Mouse (Mus musculus) CH12.LX (cell line): ENCODE data around the gene Gpr84. TPM values are rescaled to one million over a fixed set of nuclear protein-coding genes. Genes with fewer than 3 reads are reported as not detected.

Source experiments
- DNase-seq: peaks from one replicate; pipeline ENCODE4 v3.0.0-alpha.2; 2013; ENCODE audit errors: extremely low read depth
- H3K27ac ChIP-seq: 2 replicates; pipeline ENCODE4 v1.5.1; 2012; ENCODE audit warnings: low read depth, mild to moderate bottlenecking, control low read depth, moderate library complexity; ENCODE audit not compliant: insufficient read depth
- H3K27me3 ChIP-seq: replicated peaks from 2 replicates; pipeline ENCODE3; 2012; ENCODE audit warnings: inconsistent platforms
- H3K36me3 ChIP-seq, 2 experiments: replicated peaks in 1 of 2; 2 replicates each; pipeline versions ENCODE3 to v1.6.1; 2012; ENCODE audit warnings: inconsistent platforms in 1 of 2, low read length in 1 of 2, mild to moderate bottlenecking in 1 of 2, mixed read lengths in 1 of 2, moderate library complexity in 1 of 2; ENCODE audit not compliant: control insufficient read depth in 1 of 2, insufficient read depth in 1 of 2
- H3K4me1 ChIP-seq, 2 experiments: 2 replicates each; pipeline ENCODE4 v1.6.1; 2012; ENCODE audit warnings: inconsistent platforms in 1 of 2, moderate library complexity in 1 of 2; ENCODE audit not compliant: insufficient read depth in 2 of 2, control insufficient read depth in 1 of 2
- H3K4me2 ChIP-seq: 2 replicates; pipeline ENCODE4 v1.6.1; 2012; ENCODE audit warnings: low read depth, mild to moderate bottlenecking, control low read depth; ENCODE audit not compliant: poor library complexity, insufficient read depth, severe bottlenecking
- H3K4me3 ChIP-seq, 3 experiments: fragments of 150-350 bp in 1 of 3; sonication (generic) in 1 of 3; replicated peaks in 1 of 3; 2 replicates each; pipeline versions ENCODE3 to v1.5.1; 2011 to 2012; ENCODE audit warnings: low read depth in 2 of 3, low read length in 2 of 3, mild to moderate bottlenecking in 2 of 3, moderate library complexity in 2 of 3, control low read depth in 1 of 3, improper control_type of control experiment in 1 of 3, inconsistent platforms in 1 of 3, mixed read lengths in 1 of 3; ENCODE audit not compliant: poor library complexity in 1 of 3
- H3K79me2 ChIP-seq: replicated peaks from 2 replicates; pipeline ENCODE4 v1.6.1; 2012; ENCODE audit warnings: mild to moderate bottlenecking, moderate library complexity; ENCODE audit not compliant: control insufficient read depth, poor library complexity, insufficient read depth, severe bottlenecking; ENCODE audit errors: extremely low read depth
- H3K9ac ChIP-seq: 2 replicates; pipeline ENCODE4 v1.6.1; 2012; ENCODE audit warnings: low read depth, mild to moderate bottlenecking, control low read depth, moderate library complexity; ENCODE audit not compliant: insufficient read depth
- H3K9me3 ChIP-seq: replicated peaks from 2 replicates; pipeline ENCODE3; 2012; ENCODE audit warnings: low read length, inconsistent platforms, mixed read lengths
- BHLHE40 ChIP-seq: IDR thresholded peaks from 2 replicates; pipeline ENCODE4 v1.6.1; 2011; ENCODE audit warnings: mild to moderate bottlenecking, low read depth, low read length, improper control_type of control experiment
- EP300 ChIP-seq: IDR thresholded peaks from 2 replicates; pipeline ENCODE4 v1.6.1; 2011; ENCODE audit warnings: low read length, improper control_type of control experiment
- ETS1 ChIP-seq: conservative IDR thresholded peaks from 2 replicates; pipeline ENCODE4 v1.6.1; 2012; ENCODE audit warnings: low read depth, mild to moderate bottlenecking, inconsistent platforms, low read length, improper control_type of control experiment, moderate library complexity
- KAT2A ChIP-seq: IDR thresholded peaks from 2 replicates; pipeline ENCODE4 v1.6.1; 2012; ENCODE audit warnings: low read length, improper control_type of control experiment, inconsistent platforms; ENCODE audit not compliant: insufficient replicate concordance
- MEF2A ChIP-seq: IDR thresholded peaks from 2 replicates; pipeline ENCODE4 v1.6.1; 2014; ENCODE audit warnings: low read depth, mild to moderate bottlenecking, inconsistent platforms, low read length, improper control_type of control experiment, borderline replicate concordance
- POLR2AphosphoS2 ChIP-seq: IDR thresholded peaks from 2 replicates; pipeline ENCODE4 v1.6.1; 2011; ENCODE audit warnings: low read depth, low read length, improper control_type of control experiment
- UBTF ChIP-seq: IDR thresholded peaks from 2 replicates; pipeline ENCODE4 v1.6.1; 2012; ENCODE audit warnings: low read depth, mild to moderate bottlenecking, inconsistent platforms, low read length, improper control_type of control experiment, moderate library complexity
- ZKSCAN1 ChIP-seq: IDR thresholded peaks from 2 replicates; pipeline ENCODE4 v1.6.1; 2012; ENCODE audit warnings: low read depth, inconsistent platforms, low read length, improper control_type of control experiment, borderline replicate concordance
- ZNF384 ChIP-seq: IDR thresholded peaks from 2 replicates; pipeline ENCODE4 v1.6.1; 2012; ENCODE audit warnings: low read depth, low read length, improper control_type of control experiment, inconsistent platforms
- dilution Hi-C: fragments of 300-500 bp; cut with MboI; formaldehyde crosslinking; loops from 2 replicates; pipeline ENCODE4 v1.14.3; 2020; ENCODE audit warnings: low sequenced_read_pairs; ENCODE audit not compliant: extremely low pct_unique_long_range_greater_than_20kb, extremely low pct_ligation_motif_present
- in situ Hi-C: fragments of 300-500 bp; cut with MboI; formaldehyde crosslinking; loops from 3 replicates; pipeline ENCODE4 v1.14.3; 2019; ENCODE audit warnings: low sequenced_read_pairs, low pct_ligation_motif_present, low pct_unique_long_range_greater_than_20kb, mixed read lengths
- polyA plus RNA-seq: library from polyadenylated mRNA; unstranded; fragments of >175 nt; gene quantifications from 2 replicates; pipeline ENCODE4 v1.2.1, GENCODE M21; 2012; ENCODE audit warnings: low read depth; ENCODE audit not compliant: insufficient read length
- total RNA-seq, 2 experiments: library from RNA; depleted of rRNA; stranded (reverse); fragments of 300-350 nt in 1 of 2; fragments of >200 nt in 1 of 2; gene quantifications; 2 replicates each; pipeline ENCODE4 v1.2.3; 2012 to 2014

Gpr84 gene
- total and polyA plus RNA-seq, 3 experiments: 0.42 to 1.4 (median 0.66) TPM

DNA sequence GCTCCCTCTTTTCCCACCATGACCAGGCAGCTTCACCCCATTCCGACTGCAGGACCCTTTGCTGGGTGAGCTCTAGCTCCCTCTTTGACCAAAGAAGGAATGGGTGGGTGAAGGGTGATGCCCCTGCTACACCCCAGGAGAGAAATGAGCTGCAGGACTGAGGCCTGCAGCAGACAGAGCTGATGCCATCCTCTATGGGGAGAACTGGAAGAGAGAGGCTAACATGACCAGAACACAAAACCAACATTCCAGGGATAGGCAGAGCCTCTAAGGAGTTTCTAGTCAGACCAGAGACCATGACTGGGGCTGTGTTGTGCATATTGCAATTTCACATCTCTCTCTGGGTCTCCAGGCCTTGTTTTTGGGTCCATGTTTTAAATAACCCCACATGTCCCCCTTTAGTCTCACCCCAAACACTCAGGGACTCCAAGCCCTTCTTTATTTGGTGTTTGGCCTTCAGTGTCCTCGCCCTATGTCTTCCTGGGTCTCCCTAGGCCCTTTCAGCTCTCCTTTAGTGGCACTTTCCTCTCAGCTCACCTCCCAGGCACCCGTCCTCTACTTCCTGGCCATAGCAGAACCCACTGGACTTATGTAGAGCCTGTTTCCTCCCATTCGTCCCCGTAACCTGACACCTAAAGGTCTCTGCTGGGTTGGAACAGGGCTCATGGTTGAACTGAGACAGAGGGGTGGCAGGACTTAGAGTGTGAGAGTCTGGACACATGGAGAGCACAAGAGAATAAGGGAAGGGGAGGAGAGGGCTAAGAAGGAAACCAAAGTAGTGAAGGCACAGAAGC, 8.7 kb downstream of the Gpr84 start:
- peaks cover 16 to 91% of the 10 kb centered on the region in 2 experiments for H3K4me1 ChIP-seq
- TF ChIP-seq ZKSCAN1: no peak
- no peak for TF ChIP-seq BHLHE40
- no peak for TF ChIP-seq MEF2A
- TF ChIP-seq EP300: no peak
- TF ChIP-seq UBTF: no peak
- no peak for TF ChIP-seq ETS1
- TF ChIP-seq POLR2AphosphoS2: no peak
- TF ChIP-seq KAT2A: no peak
- TF ChIP-seq, all 38 proteins: peak for 0
- no peak for DNase-seq
- dilution Hi-C loops: no loop called here
- in situ Hi-C loops: no loop called here
- Histone ChIP-seq H3K27me3 (peaks cover 5% of the 10 kb centered on the region), H3K9me3 (no peaks in the 10 kb centered on the region), H3K4me2 (no peak overlapping the region), H3K36me3 (peaks cover 13 to 36% of the 10 kb centered on the region in 2 experiments), H3K4me3 (no peak overlapping the region), H3K9ac (no peak overlapping the region), H3K79me2 (no peaks in the 10 kb centered on the region), H3K27ac (no peak overlapping the region)

GRCm38 (mm10) chr15:103301046-103301445, 9.4 kb downstream of the Gpr84 start:
- in situ Hi-C loops (no loop called here), dilution Hi-C loops (no loop called here)
- Histone ChIP-seq H3K4me3 (no peak overlapping the region), H3K36me3 (peaks cover 15 to 43% of the 10 kb centered on the region in 2 experiments), H3K27ac (no peak overlapping the region), H3K4me1 (peaks cover 16 to 88% of the 10 kb centered on the region in 2 experiments), H3K27me3 (peaks cover 5% of the 10 kb centered on the region), H3K79me2 (no peaks in the 10 kb centered on the region), H3K9ac (no peak overlapping the region), H3K4me2 (no peak overlapping the region), H3K9me3 (no peaks in the 10 kb centered on the region)
- no peak for DNase-seq
- TF ChIP-seq ZKSCAN1 (no peak), EP300 (no peak)

DNA sequence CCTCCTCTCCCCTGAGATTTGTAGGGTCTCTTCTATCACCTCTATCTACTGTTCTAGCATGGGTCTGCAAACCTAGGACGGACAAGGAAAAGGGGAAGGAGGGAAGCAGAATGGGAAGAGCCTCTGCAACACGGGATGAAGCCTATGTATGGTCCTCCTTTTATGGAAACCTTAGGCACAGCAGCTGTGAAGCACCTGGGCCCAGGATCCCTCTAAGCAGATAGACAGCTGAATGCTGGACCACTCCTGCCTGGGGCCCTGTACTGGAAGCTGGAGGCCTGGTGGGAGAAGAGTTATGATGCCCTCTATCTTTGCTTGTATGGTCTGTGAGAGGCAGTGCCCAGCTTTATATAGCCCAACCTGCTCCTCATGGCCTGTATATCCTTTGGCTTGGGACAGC, 9.9 kb downstream of the Gpr84 start:
- dilution Hi-C loops: no loop called here
- peaks cover 19 to 48% of the 10 kb centered on the region in 2 experiments for H3K36me3 ChIP-seq
- no peak overlapping the region for H3K27ac ChIP-seq

More for the DNA sequence above, 9.9 kb downstream of the Gpr84 start:
- Histone ChIP-seq H3K4me2 (no peak overlapping the region), H3K4me1 (peaks cover 16 to 83% of the 10 kb centered on the region in 2 experiments), H3K4me3 (no peak overlapping the region), H3K79me2 (no peaks in the 10 kb centered on the region), H3K9ac (no peak overlapping the region)
- in situ Hi-C loops: no loop called here
- DNase-seq: no peak
- TF ChIP-seq POLR2AphosphoS2: peak; percentile 43; the same call in 1 of the 2 replicates
- no peak for TF ChIP-seq ZNF384
- TF ChIP-seq, all 38 proteins: peak for 1
- Histone ChIP-seq H3K9me3 (no peaks in the 10 kb centered on the region), H3K27me3 (peaks cover 5% of the 10 kb centered on the region)
